Mouse (Mus musculus): ENCODE results near the gene Wfdc5. TPM values are rescaled to one million over a fixed set of nuclear protein-coding genes. Genes with fewer than 3 reads are reported as not detected.

The Wfdc5 gene
- polyA plus RNA-seq, 1 experiment from 2014 or later = not detected

DNA sequence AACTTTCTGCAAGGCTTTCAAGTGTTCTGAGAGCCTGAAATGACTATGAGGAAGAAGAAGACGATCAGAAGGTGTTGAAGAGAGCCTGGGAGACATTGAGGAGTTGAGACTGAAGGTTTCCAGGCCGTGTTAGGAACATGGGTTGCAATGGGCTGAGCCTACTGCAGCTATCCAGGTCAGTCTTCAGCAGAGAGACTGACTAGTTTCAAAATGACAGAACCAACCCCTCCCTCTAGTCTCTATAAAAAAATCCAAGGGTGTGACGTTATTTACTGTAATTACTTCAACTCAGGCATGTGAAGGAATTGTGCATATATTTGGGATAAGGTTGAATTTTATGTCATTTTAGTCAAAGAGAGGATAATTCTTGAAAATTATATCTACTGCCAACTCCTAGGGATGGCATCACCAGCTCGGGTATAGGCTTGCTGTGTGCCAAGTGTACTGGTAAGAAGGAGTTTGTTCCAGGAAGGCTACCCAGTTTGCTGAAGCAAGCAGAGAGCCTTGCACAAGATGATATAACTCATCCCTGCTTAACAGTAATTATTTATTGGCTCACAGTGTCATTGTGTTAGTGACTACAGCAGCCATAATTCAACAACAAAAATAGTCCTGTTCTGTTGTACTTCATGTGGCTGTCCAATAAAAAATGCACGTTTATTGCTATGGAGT lies 12.6 kb upstream of the Wfdc5 start:
- no peaks in the 10 kb centered on the region for H3K9me3 ChIP-seq (replicated peaks)
- H3K9ac ChIP-seq (replicated peaks) = no peak overlapping the region
- no peaks in the 10 kb centered on the region for H3K36me3 ChIP-seq
- ATAC-seq (ENCODE audit: low FRiP score) = no peak
- H3K27me3 ChIP-seq (replicated peaks) = no peaks in the 10 kb centered on the region
- no peak overlapping the region for H3K27ac ChIP-seq (replicated peaks)
- H3K4me2 ChIP-seq = no peak overlapping the region
- no peaks in the 10 kb centered on the region for H3K4me1 ChIP-seq
- 78% methylated on average over 5 of the region's 5 CpGs for WGBS
- H3K4me3 ChIP-seq (replicated peaks) = no peak overlapping the region

DNA sequence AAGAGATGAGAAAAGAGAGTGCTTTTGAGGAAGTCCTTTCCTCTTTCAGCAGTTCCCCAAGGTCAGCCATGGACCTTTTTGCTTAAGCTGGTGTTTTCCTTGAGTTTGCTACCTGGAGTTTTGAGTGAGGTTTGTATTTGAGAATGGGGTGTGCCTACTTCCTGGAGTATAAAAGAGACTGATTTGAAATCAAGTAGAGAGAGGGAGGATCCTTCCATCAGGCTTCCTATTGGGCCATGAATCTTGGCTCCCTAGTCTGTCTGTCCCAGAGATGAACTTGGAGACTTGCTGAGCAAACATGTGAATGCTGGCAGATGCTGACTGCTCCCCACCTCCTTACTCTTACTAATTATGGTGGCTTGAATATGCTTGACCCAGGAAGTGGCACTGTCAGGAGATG lies 9.7 kb upstream of the Wfdc5 start:
- H3K4me1 ChIP-seq = no peaks in the 10 kb centered on the region
- no peaks in the 10 kb centered on the region for H3K9me3 ChIP-seq (replicated peaks)
- no peaks in the 10 kb centered on the region for H3K36me3 ChIP-seq
- no peak overlapping the region for H3K9ac ChIP-seq (replicated peaks)
- no peak overlapping the region for H3K4me2 ChIP-seq
- H3K27me3 ChIP-seq (replicated peaks) = no peaks in the 10 kb centered on the region
- ATAC-seq (ENCODE audit: low FRiP score) = no peak
- H3K4me3 ChIP-seq (replicated peaks) = no peak overlapping the region
- H3K27ac ChIP-seq (replicated peaks) = no peak overlapping the region

- 90% methylated on average over 6 of the region's 6 CpGs for WGBS
- Histone ChIP-seq H3K4me2 (no peak within 1 kb of the TSS), H3K4me3 (replicated peaks) (no peak within 1 kb of the TSS), H3K27me3 (replicated peaks) (no peaks in the 10 kb centered on the region), H3K9me3 (replicated peaks) (no peaks in the 10 kb centered on the region), H3K36me3 (no peaks in the 10 kb centered on the region), H3K9ac (replicated peaks) (no peak within 1 kb of the TSS), H3K4me1 (no peaks in the 10 kb centered on the region), H3K27ac (replicated peaks) (no peak within 1 kb of the TSS)
- no peak for ATAC-seq (ENCODE audit: low FRiP score)
Measured at GRCm38 (mm10) chr2:164190576-164190975, 8.0 kb upstream of the Wfdc5 start, which contains the start of gene Wfdc12. Gene Wfdc12 (minus strand): TSS chr2:164190608.

DNA sequence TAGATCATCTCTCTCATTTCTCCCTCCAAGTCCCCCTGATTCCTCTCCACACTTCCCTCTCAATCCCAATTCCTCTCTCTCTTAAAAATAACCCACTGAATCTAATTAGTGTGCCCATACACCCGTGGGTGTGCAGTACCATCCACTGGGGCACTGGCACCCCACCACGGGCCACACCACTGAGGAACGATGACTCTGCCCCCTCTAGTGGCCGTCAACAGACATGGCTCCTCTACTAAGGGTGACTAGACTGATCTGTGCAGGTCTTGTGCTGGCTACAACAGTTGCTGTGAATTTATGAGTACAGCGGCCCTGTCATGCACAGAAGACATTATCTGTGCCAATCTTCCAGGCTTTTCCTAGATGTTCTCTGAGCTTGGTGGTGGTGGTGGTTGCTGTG lies 6.2 kb upstream of the Wfdc5 start:
- H3K27ac ChIP-seq (replicated peaks) = no peak overlapping the region

GRCm38 (mm10) chr2:164184145-164184719 lies 1.7 kb upstream of the Wfdc5 start:
- Histone ChIP-seq H3K4me3 (replicated peaks) (no peak overlapping the region), H3K36me3 (no peaks in the 10 kb centered on the region), H3K9ac (replicated peaks) (no peak overlapping the region), H3K27me3 (replicated peaks) (no peaks in the 10 kb centered on the region), H3K4me2 (no peak overlapping the region), H3K9me3 (replicated peaks) (no peaks in the 10 kb centered on the region), H3K4me1 (no peaks in the 10 kb centered on the region), H3K27ac (replicated peaks) (no peak overlapping the region)
- ATAC-seq (ENCODE audit: low FRiP score) = no peak
- 52% methylated on average over 9 of the region's 9 CpGs for WGBS

More for the DNA sequence above, 6.2 kb upstream of the Wfdc5 start:
- Histone ChIP-seq H3K36me3 (no peaks in the 10 kb centered on the region), H3K4me1 (no peaks in the 10 kb centered on the region), H3K27me3 (replicated peaks) (no peaks in the 10 kb centered on the region), H3K4me2 (no peak overlapping the region), H3K9me3 (replicated peaks) (no peaks in the 10 kb centered on the region), H3K9ac (replicated peaks) (no peak overlapping the region), H3K4me3 (replicated peaks) (no peak overlapping the region)
- no peak for ATAC-seq (ENCODE audit: low FRiP score)
- 32% methylated on average over 5 of the region's 5 CpGs for WGBS

DNA sequence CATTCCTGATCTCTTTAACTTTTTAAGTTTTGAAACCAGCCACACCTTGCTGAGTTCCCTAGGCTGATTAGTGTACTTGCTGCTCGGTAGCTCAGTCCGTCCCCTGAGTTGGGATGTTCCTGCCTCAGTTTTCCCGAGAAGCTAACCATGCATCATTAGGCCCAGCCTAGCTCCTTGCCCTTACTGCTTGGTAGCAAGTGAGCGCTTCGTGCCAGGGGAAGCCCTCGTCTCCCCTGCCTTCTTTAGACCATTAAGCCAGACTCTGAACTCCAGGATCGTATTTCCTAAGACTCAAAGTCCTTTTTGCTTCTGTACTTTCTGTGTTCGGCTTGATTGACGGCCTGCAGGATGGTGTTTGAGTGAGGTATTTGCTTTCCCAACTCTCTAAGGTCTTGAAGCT lies 798 bp upstream of the Wfdc5 start:
- H3K4me3 ChIP-seq (replicated peaks) = no peak overlapping the region
- ATAC-seq (ENCODE audit: low FRiP score) = no peak
- 76% methylated on average over 9 of the region's 9 CpGs for WGBS
- H3K4me2 ChIP-seq = no peak overlapping the region
- no peak overlapping the region for H3K27ac ChIP-seq (replicated peaks)
- no peaks in the 10 kb centered on the region for H3K36me3 ChIP-seq
- no peaks in the 10 kb centered on the region for H3K4me1 ChIP-seq
- H3K9me3 ChIP-seq (replicated peaks) = no peaks in the 10 kb centered on the region
- H3K27me3 ChIP-seq (replicated peaks) = no peaks in the 10 kb centered on the region
- no peak overlapping the region for H3K9ac ChIP-seq (replicated peaks)

GRCm38 (mm10) chr2:164180770-164181169 lies 1.8 kb downstream of the Wfdc5 start:
- Histone ChIP-seq H3K36me3 (no peaks in the 10 kb centered on the region), H3K4me3 (replicated peaks) (no peak overlapping the region), H3K9me3 (replicated peaks) (no peaks in the 10 kb centered on the region), H3K4me1 (no peaks in the 10 kb centered on the region), H3K27me3 (replicated peaks) (no peaks in the 10 kb centered on the region), H3K9ac (replicated peaks) (no peak overlapping the region), H3K4me2 (no peak overlapping the region), H3K27ac (replicated peaks) (no peak overlapping the region)
- WGBS = 88% methylated on average over 4 of the region's 4 CpGs
- ATAC-seq (ENCODE audit: low FRiP score) = no peak

GRCm38 (mm10) chr2:164180124-164180523 lies 2.4 kb downstream of the Wfdc5 start:
- no peaks in the 10 kb centered on the region for H3K27me3 ChIP-seq (replicated peaks)
- no peak overlapping the region for H3K27ac ChIP-seq (replicated peaks)

DNA sequence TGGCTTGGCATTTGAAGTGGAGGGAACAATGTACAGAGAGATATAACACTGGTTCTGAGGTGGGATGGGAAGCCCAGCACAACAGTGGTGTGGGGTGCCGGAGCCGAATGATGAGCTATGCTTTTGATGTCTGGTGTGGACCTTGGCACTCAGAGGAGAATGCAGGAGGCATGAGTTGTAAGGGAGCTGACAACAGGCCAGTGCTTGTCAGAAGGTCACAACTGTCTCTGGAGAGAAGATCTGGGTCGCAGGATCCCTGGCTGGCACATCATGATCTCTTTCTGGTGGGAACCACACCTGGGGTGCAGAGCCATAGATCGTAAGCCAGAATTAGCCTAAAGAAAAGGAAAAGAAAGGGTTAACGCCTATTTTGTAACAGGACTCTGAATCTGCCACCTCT lies 4.7 kb downstream of the Wfdc5 start:
- H3K9me3 ChIP-seq (replicated peaks) = no peaks in the 10 kb centered on the region
- H3K4me3 ChIP-seq (replicated peaks) = no peak overlapping the region
- H3K9ac ChIP-seq (replicated peaks) = no peak overlapping the region
- H3K4me1 ChIP-seq = peaks cover 4% of the 10 kb centered on the region; the same call in 1 of the 2 replicates
- 88% methylated on average over 5 of the region's 5 CpGs for WGBS
- no peak overlapping the region for H3K4me2 ChIP-seq
- H3K27me3 ChIP-seq (replicated peaks) = peaks cover 3% of the 10 kb centered on the region; the same call in 1 of the 2 replicates
- no peak for ATAC-seq (ENCODE audit: low FRiP score)
- no peak overlapping the region for H3K27ac ChIP-seq (replicated peaks)
- H3K36me3 ChIP-seq = no peaks in the 10 kb centered on the region

More at GRCm38 (mm10) chr2:164180124-164180523, 2.4 kb downstream of the Wfdc5 start:
- no peaks in the 10 kb centered on the region for H3K4me1 ChIP-seq
- no peak overlapping the region for H3K4me2 ChIP-seq
- ATAC-seq (ENCODE audit: low FRiP score) = no peak
- H3K9ac ChIP-seq (replicated peaks) = no peak overlapping the region
- no peaks in the 10 kb centered on the region for H3K9me3 ChIP-seq (replicated peaks)
- H3K4me3 ChIP-seq (replicated peaks) = no peak overlapping the region
- H3K36me3 ChIP-seq = no peaks in the 10 kb centered on the region
- WGBS = 41% methylated on average over 3 of the region's 3 CpGs

- Histone ChIP-seq H3K4me2 (no peak overlapping the region), H3K27me3 (replicated peaks) (peaks cover 15% of the 10 kb centered on the region), H3K9me3 (replicated peaks) (no peaks in the 10 kb centered on the region), H3K27ac (replicated peaks) (no peak overlapping the region), H3K4me3 (replicated peaks) (no peak overlapping the region), H3K9ac (replicated peaks) (no peak overlapping the region), H3K4me1 (peaks cover 13% of the 10 kb centered on the region), H3K36me3 (no peaks in the 10 kb centered on the region)
- ATAC-seq (ENCODE audit: low FRiP score) = no peak
- WGBS = 78% methylated on average over 3 of the region's 3 CpGs
Measured at GRCm38 (mm10) chr2:164175850-164176249, 6.7 kb downstream of the Wfdc5 start.

GRCm38 (mm10) chr2:164174649-164175395 lies 7.7 kb downstream of the Wfdc5 start:
- Histone ChIP-seq H3K4me3 (replicated peaks) (no peak overlapping the region), H3K4me2 (no peak overlapping the region), H3K9ac (replicated peaks) (no peak overlapping the region), H3K36me3 (no peaks in the 10 kb centered on the region), H3K27me3 (replicated peaks) (peaks cover 25% of the 10 kb centered on the region), H3K4me1 (peaks cover 19% of the 10 kb centered on the region), H3K9me3 (replicated peaks) (no peaks in the 10 kb centered on the region), H3K27ac (replicated peaks) (no peak overlapping the region)
- WGBS = 78% methylated on average over 8 of the region's 8 CpGs
- no peak for ATAC-seq (ENCODE audit: low FRiP score)

GRCm38 (mm10) chr2:164173394-164173793 lies 9.1 kb downstream of the Wfdc5 start:
- Histone ChIP-seq H3K9me3 (replicated peaks) (no peaks in the 10 kb centered on the region), H3K27me3 (replicated peaks) (peaks cover 39% of the 10 kb centered on the region), H3K9ac (replicated peaks) (no peak overlapping the region), H3K4me3 (replicated peaks) (no peak overlapping the region), H3K4me2 (no peak overlapping the region), H3K27ac (replicated peaks) (no peak overlapping the region), H3K36me3 (no peaks in the 10 kb centered on the region), H3K4me1 (peaks cover 24% of the 10 kb centered on the region)
- 80% methylated on average over 3 of the region's 3 CpGs for WGBS
- no peak for ATAC-seq (ENCODE audit: low FRiP score)

Data from neural tube, embryonic 15.5 days (tissue).